8 mouse cellular contexts compared by ENCODE assay signal in the genomic region with DNA sequence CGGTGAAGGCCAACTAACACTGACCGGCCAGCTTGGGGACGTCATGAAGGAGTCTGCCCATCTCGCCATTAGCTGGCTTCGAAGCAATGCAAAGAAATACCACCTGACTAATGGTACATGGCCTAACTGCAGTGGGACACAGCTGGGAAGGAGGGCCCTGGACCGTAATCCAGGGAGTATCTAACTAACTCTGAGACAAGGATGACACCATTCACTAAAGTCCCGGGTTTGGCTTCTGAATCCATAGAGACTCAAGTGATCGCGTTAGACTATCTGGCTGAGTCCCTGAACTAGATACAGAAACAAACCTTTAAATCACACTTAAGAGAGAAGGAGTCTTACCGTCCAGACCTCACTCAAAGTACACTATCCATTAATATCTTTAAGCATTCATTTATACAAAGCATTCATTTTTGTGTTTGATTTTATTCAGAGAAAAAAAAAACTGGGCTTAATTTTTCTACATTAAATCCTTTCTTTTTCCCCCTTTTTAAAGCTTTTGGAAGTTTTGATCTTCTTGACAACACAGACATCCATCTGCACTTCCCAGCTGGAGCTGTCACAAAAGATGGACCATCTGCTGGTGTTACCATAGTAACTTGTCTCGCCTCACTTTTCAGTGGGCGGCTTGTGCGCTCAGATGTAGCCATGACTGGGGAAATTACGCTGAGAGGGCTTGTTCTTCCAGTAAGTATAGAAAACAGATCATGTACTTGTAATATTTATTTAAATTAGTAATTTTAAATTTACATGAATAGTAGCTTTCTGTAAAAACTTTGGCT. TPM values are rescaled to one million over a fixed set of nuclear protein-coding genes. Genes with fewer than 3 reads are reported as not detected.
DNase-seq lines count a peak whose midpoint lies in the region.

No protein-coding gene starts in this region.

- peak; percentile 67 for DNase-seq in cerebellum, adult 9-10 months
- peak; percentile 23 for DNase-seq in embryo, embryonic 9.5 days (ENCODE audit: extremely low spot score)
- DNase-seq in layer of hippocampus, adult 8-10 months (ENCODE audit: low spot score in 2 of 2): peak; percentile 86 to 89
- DNase-seq in neural tube, embryonic 10.5 days (ENCODE audit: extremely low spot score, low spot score): peak; percentile 45
- no peak for DNase-seq in spleen, postnatal 4 days (ENCODE audit: low spot score in 2 of 2)
- DNase-seq in urinary bladder, adult 2 months (ENCODE audit: low spot score): no peak
- no peak for DNase-seq in urinary bladder, postnatal 36 days (ENCODE audit: low spot score in 2 of 2)
- DNase-seq in spleen, postnatal 36 days (ENCODE audit: low spot score in 2 of 2): no peak

RNA-seq across cellular contexts. Expression of gene Gm10638, which starts 31.9 kb away (rescaled TPM):
- 1 to 10 TPM; 1.7 to 3.0 (median 2.3) TPM for total RNA-seq in layer of hippocampus, adult 8-10 months (2022)
- polyA plus RNA-seq in urinary bladder, adult 2 months (2012; rRNA removed): 3.0 and 3.8 TPM in 2 replicates

RNA-seq across cellular contexts. Expression of gene Siah1a, which starts 32.1 kb away (rescaled TPM):
- total RNA-seq in layer of hippocampus, adult 8-10 months (2022): 10 to 100 TPM; 29.2 to 34.0 (median 32.7) TPM
- polyA plus RNA-seq in urinary bladder, adult 2 months (2012; rRNA removed): 28.9 and 30.7 TPM in 2 replicates

Comparison
In these comparisons a context has a peak if more than half of its experiments do, and no peak if none do; other contexts are left out.
1. DNase-seq: peak in cerebellum, adult 9-10 months (single experiment), embryo, embryonic 9.5 days (single experiment), layer of hippocampus, adult 8-10 months (2 of 2) and neural tube, embryonic 10.5 days (single experiment); none in spleen, postnatal 4 days (0 of 2), urinary bladder, adult 2 months (single experiment), urinary bladder, postnatal 36 days (0 of 2) and spleen, postnatal 36 days (0 of 2).